Mouse (Mus musculus) adipose tissue, adult 10 weeks (tissue): Measurements from ENCODE around the gene Gm10964. TPM values are rescaled to one million over a fixed set of nuclear protein-coding genes. Genes with fewer than 3 reads are reported as not detected.

ENCODE experiments used
- polyA plus RNA-seq: library from polyadenylated mRNA; stranded (reverse); fragments of 350-450 nt; fragmentation: Illumina TruSeq; extraction: RNeasy Lipid Tissue Mini Kit (QIAGEN cat#74804); gene quantifications from one replicate; pipeline ENCODE4 v1.2.3, GENCODE M21; 2014; ENCODE audit warnings: low read depth, low replicate concordance

Gene Gm10964
- polyA plus RNA-seq = not detected

DNA sequence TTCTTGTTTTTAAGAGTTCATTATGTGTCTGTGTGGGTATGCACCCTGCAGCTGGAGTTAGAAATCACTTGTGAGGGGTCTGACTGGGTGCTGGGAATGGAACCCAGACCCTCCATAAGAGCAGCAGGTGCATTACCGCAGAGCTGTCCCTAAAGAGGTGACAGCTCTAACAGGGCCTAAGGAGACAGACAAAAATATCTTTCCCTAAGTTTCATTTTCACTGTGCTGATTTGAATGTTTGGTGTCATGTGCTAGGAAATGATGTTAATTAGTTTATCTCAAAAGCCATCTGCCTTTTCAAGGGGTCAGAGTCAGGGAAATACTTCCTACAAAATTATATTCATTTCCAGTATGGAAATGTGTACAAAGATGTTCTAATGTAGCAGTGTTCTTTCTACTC, at the start of gene Gm10964:
Gene Gm10964, plus strand, starts transcription at position 38 of the 400 bp plus-strand sequence.

DNA sequence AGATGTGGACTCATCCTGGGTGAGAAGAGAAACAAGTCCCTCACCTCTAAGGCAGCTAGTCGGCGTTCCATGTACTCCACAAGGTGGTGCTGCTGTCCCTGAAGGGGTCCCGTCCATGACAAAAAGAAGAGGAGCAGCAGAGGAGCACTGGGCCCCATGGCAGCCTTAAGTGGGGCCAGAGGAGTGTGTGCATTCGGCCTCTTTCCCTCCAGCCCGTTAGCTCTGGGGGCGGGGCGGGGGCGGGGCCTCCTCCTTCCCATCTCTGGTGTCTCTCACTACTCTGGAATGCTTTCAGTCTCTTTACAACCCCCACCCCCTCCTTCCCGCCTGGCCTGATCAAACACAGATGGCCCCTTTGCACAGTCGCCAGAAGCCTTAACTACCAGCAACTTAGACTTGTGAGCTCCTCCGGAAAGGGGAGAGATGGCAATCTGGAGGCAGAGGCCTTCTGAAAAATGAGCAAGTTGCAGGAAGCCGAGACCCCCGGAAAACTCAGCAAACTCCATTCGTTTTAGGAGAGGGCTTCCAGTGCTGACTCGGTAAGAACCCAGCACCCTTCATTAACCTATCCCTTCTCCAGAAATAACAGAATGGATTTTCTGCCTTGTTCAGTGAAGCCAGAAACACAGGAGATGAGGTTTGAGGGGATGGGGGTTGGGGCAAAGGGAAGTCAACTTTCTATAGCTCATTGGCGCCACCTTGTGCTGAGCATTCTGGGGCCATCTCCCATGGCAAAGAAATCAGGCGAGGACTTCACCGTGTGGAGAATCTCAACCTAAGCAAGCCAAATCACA, 1.2 kb upstream of the Gm10964 start, which contains the start of gene Olfml3:
Gene Olfml3, minus strand, starts transcription at position 224 of the 794 bp plus-strand sequence.

DNA sequence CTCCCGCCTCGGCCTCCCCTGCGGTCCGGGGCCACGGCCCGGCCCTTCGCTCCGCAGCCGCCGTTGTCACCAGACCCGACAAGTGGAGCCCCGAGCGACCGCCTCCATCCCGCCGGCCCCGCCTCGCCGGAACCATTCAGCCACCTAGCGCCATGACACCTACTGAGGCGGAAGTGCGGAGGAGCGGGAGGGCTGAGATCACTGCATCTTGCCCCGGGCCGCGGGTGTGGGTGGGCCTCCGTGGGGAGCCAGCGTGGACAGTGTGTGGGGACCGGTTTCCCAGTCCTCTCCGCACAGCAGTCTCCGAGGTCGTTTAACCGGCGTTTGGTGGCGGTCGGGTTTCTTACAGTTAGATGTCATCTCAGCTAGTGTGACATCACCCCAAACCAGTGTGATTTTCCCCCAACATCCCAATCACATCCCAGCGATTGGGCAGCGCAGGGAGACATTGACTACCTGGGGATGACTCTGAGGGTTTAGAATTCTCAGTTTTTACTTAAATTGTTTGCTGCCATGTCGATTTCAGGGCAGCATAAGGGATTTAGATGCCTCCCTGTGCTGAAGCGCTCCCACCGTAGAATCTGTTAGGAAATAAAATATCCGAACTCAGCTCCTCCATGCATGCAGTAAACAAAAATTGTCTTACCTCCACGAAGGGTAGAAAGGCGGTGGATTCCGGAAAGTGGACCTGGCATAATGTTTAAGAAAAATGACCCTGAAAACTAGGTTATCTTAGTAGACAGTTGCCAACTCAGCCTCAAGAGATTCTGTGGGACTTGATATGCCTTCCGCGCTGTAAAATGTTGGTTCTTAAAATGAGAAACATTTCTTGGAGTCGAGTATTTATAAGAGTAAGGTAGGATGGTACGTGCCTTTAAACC, 52.3 kb downstream of the Gm10964 start, which contains the start of gene Hipk1:
Gene Hipk1, minus strand, starts transcription at position 334 of the 881 bp plus-strand sequence.

Other genes with a start within 250 kb of the Gm10964 start
- gene Syt6, start 164.1 kb upstream of the Gm10964 start, polyA plus RNA-seq = 0.19 TPM
- 0.71 TPM for gene Atg4a-ps, start 93.3 kb upstream of the Gm10964 start, polyA plus RNA-seq
- 27.8 TPM for gene Olfml3, start 1.4 kb upstream of the Gm10964 start, polyA plus RNA-seq
- gene Hipk1, start 52.2 kb downstream of the Gm10964 start, polyA plus RNA-seq = 45.0 TPM
- gene Dclre1b, start 70.1 kb downstream of the Gm10964 start, polyA plus RNA-seq = 9.7 TPM
- gene Ap4b1, start 70.2 kb downstream of the Gm10964 start, polyA plus RNA-seq = 18.5 TPM
- 0.25 TPM for gene Gm43064, start 70.2 kb downstream of the Gm10964 start, polyA plus RNA-seq
- 244 TPM for gene Bcl2l15, start 93.2 kb downstream of the Gm10964 start, polyA plus RNA-seq
- 33.0 TPM for gene Ptpn22, start 120.4 kb downstream of the Gm10964 start, polyA plus RNA-seq
- gene Rsbn1, start 174.8 kb downstream of the Gm10964 start, polyA plus RNA-seq = 9.1 TPM
- 20.3 TPM for gene Phtf1, start 228.7 kb downstream of the Gm10964 start, polyA plus RNA-seq